Mouse (Mus musculus): ENCODE data around the gene Pigx. TPM values are rescaled to one million over a fixed set of nuclear protein-coding genes. Genes with fewer than 3 reads are reported as not detected.
"Not testable (repeated sequence)": the region's sequence is repeated elsewhere in the genome, so short reads cannot be mapped to it uniquely, and the experiment has no call there.

The Pigx gene
- total RNA-seq, 2 experiments from 2014 or later: 44.1 TPM

- intact Hi-C loops (cut with DNase I): loop anchor here (10.0 kb wide), 1 partner anchor 354 kb away; no protein-coding TSS in a partner anchor
- no peak for DNase-seq
Observed at GRCm38 (mm10) chr16:32110951-32111699, 11.6 kb upstream of the Pigx start.

- intact Hi-C loops (cut with DNase I): no loop called here
- DNase-seq: no peak
Observed at GRCm38 (mm10) chr16:32108578-32108977, 9.0 kb upstream of the Pigx start.

- DNase-seq: no peak
- intact Hi-C loops (cut with DNase I): no loop called here
Observed at GRCm38 (mm10) chr16:32108170-32108569, 8.6 kb upstream of the Pigx start.

GRCm38 (mm10) chr16:32107342-32108045 is 8.0 kb upstream of the Pigx start:
- DNase-seq: no peak
- intact Hi-C loops (cut with DNase I): no loop called here

- intact Hi-C loops (cut with DNase I): no loop called here
- no peak for DNase-seq
Observed at GRCm38 (mm10) chr16:32105698-32106097, 6.2 kb upstream of the Pigx start.

GRCm38 (mm10) chr16:32102295-32102694 is 2.8 kb upstream of the Pigx start:
- intact Hi-C loops (cut with DNase I): no loop called here

GRCm38 (mm10) chr16:32098897-32099637 is 473 bp downstream of the Pigx start:
- intact Hi-C loops (cut with DNase I): no loop called here
- no peak for DNase-seq

More at GRCm38 (mm10) chr16:32102295-32102694, 2.8 kb upstream of the Pigx start:
- DNase-seq: no peak

GRCm38 (mm10) chr16:32097757-32098156 is 1.8 kb downstream of the Pigx start:
- not testable (repeated sequence) for DNase-seq

GRCm38 (mm10) chr16:32091466-32091865 is 8.1 kb downstream of the Pigx start:
- no peak for DNase-seq

More at GRCm38 (mm10) chr16:32097757-32098156, 1.8 kb downstream of the Pigx start:
- intact Hi-C loops (cut with DNase I): not testable (repeated sequence)

GRCm38 (mm10) chr16:32087629-32088443 is 11.7 kb downstream of the Pigx start:
- intact Hi-C loops (cut with DNase I): no loop called here
- no peak for DNase-seq

More at GRCm38 (mm10) chr16:32091466-32091865, 8.1 kb downstream of the Pigx start:
- intact Hi-C loops (cut with DNase I): no loop called here

- intact Hi-C loops (cut with DNase I): no loop called here
- peak; percentile 91 for DNase-seq
Observed at GRCm38 (mm10) chr16:32078991-32079511, 20.5 kb downstream of the Pigx start, which contains the start of gene Pak2. TSS of gene Pak2 (minus strand) at chr16:32079342.

- intact Hi-C loops (cut with DNase I): no loop called here
Observed at GRCm38 (mm10) chr16:32078408-32078990, 21.0 kb downstream of the Pigx start.

GRCm38 (mm10) chr16:32077648-32078407 is 21.7 kb downstream of the Pigx start:
- DNase-seq: no peak
- intact Hi-C loops (cut with DNase I): no loop called here

More at GRCm38 (mm10) chr16:32078408-32078990, 21.0 kb downstream of the Pigx start:
- peak; percentile 31 for DNase-seq

GRCm38 (mm10) chr16:32076406-32076805 is 23.1 kb downstream of the Pigx start:
- no peak for DNase-seq
- intact Hi-C loops (cut with DNase I): no loop called here

- intact Hi-C loops (cut with DNase I): no loop called here
- no peak for DNase-seq
Observed at GRCm38 (mm10) chr16:32075762-32076161, 23.8 kb downstream of the Pigx start.

GRCm38 (mm10) chr16:32070070-32070469 is 29.5 kb downstream of the Pigx start:
- intact Hi-C loops (cut with DNase I); DNase-seq: not testable (repeated sequence)

- intact Hi-C loops (cut with DNase I): no loop called here
- DNase-seq: no peak
Observed at GRCm38 (mm10) chr16:32068389-32069300, 30.9 kb downstream of the Pigx start.

GRCm38 (mm10) chr16:32066899-32067298 is 32.6 kb downstream of the Pigx start:
- no peak for DNase-seq
- intact Hi-C loops (cut with DNase I): no loop called here
